Mouse (Mus musculus) CH12.LX (cell line): Measurements from ENCODE around the gene Rffl.

Source experiments
- CTCF ChIP-seq, 2 experiments: IDR thresholded peaks in 1 of 2; conservative IDR thresholded peaks in 1 of 2; 2 replicates each; pipeline ENCODE4 v1.5.1; 2011 to 2012; ENCODE audit warnings: low read depth in 2 of 2, low read length in 2 of 2, improper control_type of control experiment in 1 of 2, inconsistent platforms in 1 of 2, mild to moderate bottlenecking in 1 of 2, moderate library complexity in 1 of 2
- POLR2A ChIP-seq: IDR thresholded peaks from 2 replicates; pipeline ENCODE4 v1.6.1; 2011; ENCODE audit warnings: low read depth, mild to moderate bottlenecking, improper control_type of control experiment, low read length
- RAD21 ChIP-seq: IDR thresholded peaks from 2 replicates; pipeline ENCODE4 v1.6.1; 2011; ENCODE audit warnings: low read depth, mild to moderate bottlenecking, low read length, improper control_type of control experiment, moderate library complexity
- ZMIZ1 ChIP-seq: IDR thresholded peaks from 2 replicates; pipeline ENCODE4 v1.6.1; 2012; ENCODE audit warnings: low read depth, mild to moderate bottlenecking, inconsistent platforms, low read length, improper control_type of control experiment

DNA sequence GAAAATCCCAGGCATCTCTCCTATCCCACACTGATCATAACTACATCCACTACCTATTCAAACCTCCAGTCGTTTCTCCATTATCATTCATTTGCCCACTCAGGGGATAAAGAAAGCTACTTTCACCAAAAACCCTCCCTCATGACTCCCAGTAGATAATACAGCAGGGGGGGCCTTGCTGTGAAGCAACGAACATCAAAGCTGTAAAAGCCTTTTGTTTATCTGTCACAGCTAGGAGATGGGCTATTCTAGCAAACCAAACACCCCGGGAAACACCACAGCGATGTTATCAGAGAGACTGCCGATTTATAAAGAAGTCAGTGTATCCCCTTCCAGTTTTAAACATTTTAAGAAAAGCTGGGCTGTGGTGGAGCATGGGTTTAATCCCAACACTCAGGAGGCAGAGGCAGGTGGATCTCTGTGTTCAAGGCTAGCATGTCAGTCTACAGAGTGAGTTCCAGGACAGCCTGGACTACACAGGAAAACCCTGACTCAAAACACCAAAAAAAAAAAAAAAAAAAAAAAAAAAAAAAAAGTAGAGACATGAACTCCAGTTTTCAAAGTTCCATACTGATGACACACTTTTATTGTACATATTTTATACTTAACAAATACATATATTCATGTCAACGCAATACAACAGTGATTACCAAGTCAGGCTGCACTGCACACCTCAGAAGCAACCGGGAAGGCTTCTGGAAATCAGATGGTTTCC, 4.0 kb downstream of the Rffl start:
- TF ChIP-seq CTCF (conservative IDR thresholded peaks at IDR 0.05 in 1 of 2, IDR thresholded peaks at IDR 0.05 in 1 of 2; ENCODE audit: low read depth in 2 of 2, low read length in 2 of 2): no peak
- no peak for TF ChIP-seq RAD21
- no peak for TF ChIP-seq POLR2A
- no peak for TF ChIP-seq ZMIZ1
